Mouse (Mus musculus): Measurements from ENCODE around the gene Psmd9. TPM values are rescaled to one million over a fixed set of nuclear protein-coding genes. Genes with fewer than 3 reads are reported as not detected.
"Not testable (repeated sequence)": the region's sequence is repeated elsewhere in the genome, so short reads cannot be mapped to it uniquely, and the experiment has no call there.

Psmd9 gene
- total RNA-seq, 2 experiments from 2014 or later: 15.6 to 16.7 TPM

GRCm38 (mm10) chr5:123181536-123181935, 12.3 kb downstream of the Psmd9 start:
- intact Hi-C loops (cut with DNase I): no loop called here
- no peak for DNase-seq (ENCODE audit: low spot score)

DNA sequence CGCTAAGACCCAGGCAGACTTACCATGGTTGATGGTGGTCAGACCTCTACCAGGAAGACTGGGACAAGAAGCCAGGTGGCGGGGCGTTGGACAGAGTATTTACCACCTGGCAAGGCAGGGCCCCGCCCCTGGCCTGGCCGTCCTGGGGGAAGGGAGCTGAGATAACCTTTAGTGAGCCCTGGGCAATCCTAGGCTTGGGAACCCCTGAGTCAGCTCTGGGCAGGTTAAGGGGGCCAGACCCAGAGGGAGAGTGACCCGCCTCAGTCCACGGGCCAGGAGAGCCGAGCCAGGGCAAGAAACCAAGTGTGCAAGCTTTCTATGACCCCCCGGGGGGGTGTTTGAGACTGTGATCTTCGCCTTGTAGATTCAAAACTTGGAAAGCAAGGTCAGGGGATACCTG, 13.4 kb downstream of the Psmd9 start, which contains the start of gene Hpd:
Hpd (minus strand) TSS at position 77 of the 400 bp plus-strand sequence.
- intact Hi-C loops (cut with DNase I): no loop called here
- DNase-seq (ENCODE audit: low spot score): no peak

- no peak for DNase-seq (ENCODE audit: low spot score)
- intact Hi-C loops (cut with DNase I): no loop called here
These were observed 16.8 kb downstream of the Psmd9 start for GRCm38 (mm10) chr5:123185966-123186365.

- DNase-seq (ENCODE audit: low spot score): no peak
- intact Hi-C loops (cut with DNase I): no loop called here
These were observed 18.1 kb downstream of the Psmd9 start for GRCm38 (mm10) chr5:123187306-123187705.

DNA sequence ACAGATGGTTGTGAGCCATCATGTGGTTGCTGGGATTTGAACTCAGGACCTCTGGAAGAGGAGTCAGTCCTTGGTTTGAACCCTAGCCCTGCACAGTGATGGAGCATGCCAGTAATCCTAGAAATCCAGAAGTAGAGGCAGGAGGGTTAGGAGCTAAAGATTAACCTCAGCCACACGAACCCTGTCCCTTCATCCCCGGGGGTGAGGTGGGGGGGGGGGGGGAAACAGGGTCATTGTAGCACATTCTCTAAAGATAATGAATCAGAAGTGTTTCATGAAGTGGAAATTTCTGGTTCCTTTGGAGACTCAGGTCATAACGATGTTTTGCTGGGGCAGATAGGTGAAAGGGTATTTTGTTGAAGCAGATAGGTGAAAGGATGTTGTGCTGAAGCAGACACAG, 21.7 kb downstream of the Psmd9 start:
- intact Hi-C loops (cut with DNase I): no loop called here
- no peak for DNase-seq (ENCODE audit: low spot score)

GRCm38 (mm10) chr5:123191427-123191826, 22.2 kb downstream of the Psmd9 start:
- intact Hi-C loops (cut with DNase I): no loop called here
- no peak for DNase-seq (ENCODE audit: low spot score)

GRCm38 (mm10) chr5:123192606-123193150, 23.5 kb downstream of the Psmd9 start:
- intact Hi-C loops (cut with DNase I): no loop called here

DNA sequence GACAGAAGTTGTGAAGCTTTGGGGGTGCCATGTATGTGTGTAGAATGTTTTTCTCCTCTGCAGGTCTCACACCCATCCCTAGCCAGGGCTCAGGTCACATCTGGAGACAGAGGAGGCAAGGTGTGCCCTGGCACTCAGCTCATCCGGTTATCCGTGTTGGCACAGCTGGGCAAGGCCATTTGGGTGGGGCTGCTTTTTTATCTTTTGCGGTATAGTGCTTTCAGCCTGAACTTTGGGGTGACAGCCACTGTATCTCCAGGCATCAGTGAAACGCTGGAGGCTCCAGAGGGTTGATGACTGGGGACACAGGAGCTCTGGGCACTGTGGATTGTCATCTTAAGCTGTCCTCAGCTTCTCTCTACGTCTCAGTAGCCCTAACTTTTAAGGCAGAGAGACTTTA, 24.2 kb downstream of the Psmd9 start:
- intact Hi-C loops (cut with DNase I): no loop called here
- no peak for DNase-seq (ENCODE audit: low spot score)

More at GRCm38 (mm10) chr5:123192606-123193150, 23.5 kb downstream of the Psmd9 start:
- no peak for DNase-seq (ENCODE audit: low spot score)

DNA sequence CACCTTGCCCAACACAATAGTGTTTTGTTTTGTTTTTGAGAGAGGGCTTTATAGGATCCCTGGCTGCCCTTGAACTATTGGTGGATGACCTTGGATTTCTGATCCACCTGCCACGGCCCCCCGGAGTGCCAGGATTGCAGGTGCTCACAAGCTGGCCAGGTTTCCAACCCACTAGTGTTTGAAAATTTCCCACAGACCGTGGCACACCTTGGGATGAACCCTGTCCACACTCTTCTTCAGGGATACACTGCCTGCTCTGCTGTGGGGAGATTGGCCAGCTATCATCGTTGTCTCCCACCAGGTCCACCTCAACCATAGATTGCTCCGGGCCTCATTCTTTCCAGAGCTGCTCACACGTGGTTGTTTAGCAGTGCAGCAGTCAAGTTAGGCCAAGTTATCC, 25.6 kb downstream of the Psmd9 start:
- DNase-seq (ENCODE audit: low spot score): no peak
- intact Hi-C loops (cut with DNase I): no loop called here

- DNase-seq (ENCODE audit: low spot score): no peak
- intact Hi-C loops (cut with DNase I): no loop called here
These were observed 26.3 kb downstream of the Psmd9 start for GRCm38 (mm10) chr5:123195500-123196000.

DNA sequence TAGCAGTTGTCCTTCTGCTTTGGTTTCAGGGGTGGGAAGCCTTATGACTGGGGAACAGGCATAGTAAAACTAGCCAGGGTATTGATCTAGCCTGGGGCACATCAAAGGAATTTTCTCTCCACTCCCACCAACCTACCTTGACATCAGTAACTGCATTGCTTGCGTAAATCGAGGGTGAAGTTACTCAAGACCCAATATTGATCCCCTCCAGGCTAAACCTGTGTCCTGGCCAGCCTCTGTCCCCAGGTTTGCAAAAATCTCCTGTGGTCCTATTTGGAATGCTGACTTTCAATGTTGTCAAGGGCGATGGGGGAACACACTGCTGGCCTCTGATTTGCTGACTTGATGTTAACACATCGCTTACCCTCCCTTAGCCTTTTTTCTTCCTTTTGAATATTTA, 27.5 kb downstream of the Psmd9 start:
- intact Hi-C loops (cut with DNase I): no loop called here

DNA sequence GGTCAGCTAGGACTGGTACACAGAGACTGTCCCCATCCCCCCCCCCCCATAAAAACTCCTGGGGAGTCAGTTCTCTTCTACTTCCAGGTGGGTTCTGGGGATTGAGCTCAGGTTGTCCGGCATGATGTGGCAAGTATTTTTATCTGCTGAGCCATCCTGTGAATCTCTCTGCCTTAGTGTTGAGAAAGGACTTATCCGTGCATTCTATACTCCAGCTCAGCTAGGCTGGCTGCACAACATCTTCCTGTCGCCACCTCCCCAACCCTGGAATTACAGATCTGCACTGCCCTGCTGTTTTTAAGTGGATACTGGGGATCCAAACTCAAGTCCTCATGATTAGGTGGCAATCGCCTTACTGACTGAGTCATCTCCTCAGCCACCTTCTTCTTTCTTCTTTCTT, 29.3 kb downstream of the Psmd9 start:
- intact Hi-C loops (cut with DNase I): no loop called here
- no peak for DNase-seq (ENCODE audit: low spot score)

More for the DNA sequence above, 27.5 kb downstream of the Psmd9 start:
- no peak for DNase-seq (ENCODE audit: low spot score)

GRCm38 (mm10) chr5:123200816-123201522, 31.8 kb downstream of the Psmd9 start:
- intact Hi-C loops (cut with DNase I); DNase-seq (ENCODE audit: low spot score): not testable (repeated sequence)

DNA sequence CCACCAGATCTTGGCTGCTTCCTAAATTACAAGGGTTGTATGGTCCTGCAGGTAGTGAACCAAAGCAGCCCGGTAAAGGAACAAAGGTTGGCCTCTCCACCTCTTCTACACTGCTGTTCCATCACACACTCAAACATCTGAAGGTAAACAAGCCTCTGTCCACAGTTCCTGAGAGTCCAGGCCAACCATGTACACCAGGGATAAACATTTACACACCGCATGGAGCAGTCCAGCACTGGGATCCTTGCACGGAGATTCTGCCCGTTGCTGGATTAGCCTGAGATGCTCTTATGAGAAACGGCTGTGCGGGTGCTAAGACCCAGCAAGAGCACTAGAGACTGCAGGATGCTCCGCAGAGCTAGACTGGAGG, 32.3 kb downstream of the Psmd9 start:
- intact Hi-C loops (cut with DNase I): no loop called here
- no peak for DNase-seq (ENCODE audit: low spot score)

DNA sequence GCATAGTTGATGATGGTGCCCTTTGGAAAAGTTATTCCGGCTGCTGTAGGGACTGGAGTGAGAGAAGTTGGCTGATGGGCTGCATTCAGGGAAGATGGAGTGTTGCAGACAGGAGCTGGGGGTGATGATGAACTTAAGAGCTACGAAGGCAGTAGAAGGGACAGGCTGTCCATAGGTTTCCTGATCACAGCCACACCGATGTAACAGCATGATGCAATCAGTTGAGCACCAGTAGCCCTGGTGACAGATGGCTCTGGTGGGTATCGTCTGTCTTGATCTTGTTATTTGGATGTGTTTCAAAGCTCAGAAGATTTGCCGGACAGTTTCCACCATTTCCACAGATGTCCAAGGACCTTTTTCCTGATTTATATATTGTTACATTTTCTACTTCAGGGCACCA, 32.8 kb downstream of the Psmd9 start:
- intact Hi-C loops (cut with DNase I): no loop called here
- no peak for DNase-seq (ENCODE audit: low spot score)

GRCm38 (mm10) chr5:123202771-123203170, 33.6 kb downstream of the Psmd9 start:
- intact Hi-C loops (cut with DNase I); DNase-seq (ENCODE audit: low spot score): not testable (repeated sequence)

DNA sequence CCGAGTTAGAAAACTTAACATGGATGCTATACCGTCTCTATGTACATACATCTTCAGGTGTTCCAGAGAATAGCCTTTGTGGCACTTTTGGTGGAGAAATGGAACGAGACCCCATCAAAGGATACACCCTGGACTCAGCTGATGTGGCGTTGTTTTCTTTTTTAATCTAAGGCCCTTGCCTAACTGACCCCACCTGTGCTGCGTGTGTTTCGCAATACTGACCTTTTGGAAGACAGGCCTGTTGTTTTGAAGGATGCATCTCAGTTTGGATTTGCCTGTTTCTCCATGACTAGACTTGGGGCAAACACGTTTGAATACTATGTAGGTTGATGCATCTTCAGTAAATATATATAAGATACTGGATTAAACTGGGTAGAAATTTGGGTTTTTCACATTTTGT, 34.4 kb downstream of the Psmd9 start:
- DNase-seq (ENCODE audit: low spot score); intact Hi-C loops (cut with DNase I): not testable (repeated sequence)

DNA sequence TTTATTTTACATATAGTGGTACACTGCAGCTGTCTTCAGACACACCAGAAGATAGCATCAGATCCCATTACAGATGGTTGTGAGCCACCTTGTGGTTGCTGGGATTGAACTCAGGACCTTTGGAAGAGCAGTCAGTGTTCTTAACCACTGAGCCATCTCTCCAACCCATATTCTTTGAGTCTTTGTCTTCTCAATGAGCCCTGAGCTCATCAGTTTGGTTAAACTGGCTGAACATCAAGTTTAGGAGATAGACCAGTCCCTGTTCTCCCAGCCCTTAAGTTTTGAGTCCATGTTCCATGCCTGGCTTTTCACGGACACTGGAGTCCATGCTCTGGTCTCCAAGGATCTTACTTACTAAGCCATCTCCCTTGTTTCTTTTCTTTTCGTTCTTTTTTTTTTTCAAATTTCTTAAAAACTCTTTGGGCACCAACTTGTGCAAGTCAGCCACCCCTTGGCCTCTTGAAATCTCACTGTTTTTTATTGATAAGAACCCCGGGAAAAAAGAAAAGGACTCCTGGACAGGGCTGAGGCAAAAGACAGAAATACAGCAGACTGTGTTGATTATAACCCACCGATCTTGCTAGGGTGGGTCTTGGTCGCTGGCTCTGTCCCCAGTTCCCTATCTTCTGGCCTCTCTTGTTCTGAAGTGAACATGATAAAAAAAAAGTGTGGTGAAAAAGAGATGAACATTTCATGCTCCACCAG, 53.3 kb downstream of the Psmd9 start:
- intact Hi-C loops (cut with DNase I); DNase-seq (ENCODE audit: low spot score): not testable (repeated sequence)

DNA sequence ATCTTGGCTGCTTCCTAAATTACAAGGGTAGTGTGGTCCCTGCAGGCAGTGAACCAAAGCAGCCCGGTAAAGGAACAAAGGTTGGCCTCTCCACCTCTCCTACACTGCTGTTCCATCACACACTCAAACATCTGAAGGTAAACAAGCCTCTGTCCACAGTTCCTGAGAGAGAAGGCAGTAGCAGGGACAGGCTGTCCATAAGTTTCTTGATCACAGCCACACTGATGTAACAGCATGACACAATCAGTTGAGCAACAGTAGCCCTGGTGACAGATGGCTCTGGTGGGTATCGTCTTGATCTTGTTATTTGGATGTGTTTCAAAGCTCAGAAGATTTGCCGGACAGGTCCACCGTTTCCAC, 53.8 kb downstream of the Psmd9 start:
- intact Hi-C loops (cut with DNase I): no loop called here
- DNase-seq (ENCODE audit: low spot score): no peak

- intact Hi-C loops (cut with DNase I); DNase-seq (ENCODE audit: low spot score): not testable (repeated sequence)
These were observed 54.6 kb downstream of the Psmd9 start for GRCm38 (mm10) chr5:123223861-123224260.

DNA sequence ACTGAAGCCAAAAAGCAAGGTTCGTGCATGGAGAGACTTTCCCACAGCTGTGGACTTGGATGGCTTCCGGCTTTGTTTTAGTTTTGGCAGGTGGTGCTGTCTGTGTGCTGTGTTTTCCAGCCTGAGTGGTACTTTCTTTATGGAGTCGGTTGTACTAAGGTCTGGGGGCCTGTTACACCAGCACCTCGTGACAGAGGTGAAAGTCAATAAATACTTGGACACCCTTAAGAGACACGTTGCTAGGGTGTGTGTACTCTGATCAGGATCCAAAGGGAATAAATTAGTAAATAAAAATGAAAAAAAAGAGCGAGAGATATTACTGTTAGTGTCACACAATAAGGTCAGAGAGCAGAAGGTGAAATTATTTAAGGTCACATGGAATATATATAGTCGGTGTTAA, 57.6 kb downstream of the Psmd9 start:
- DNase-seq (ENCODE audit: low spot score): no peak
- intact Hi-C loops (cut with DNase I): no loop called here
